Mouse (Mus musculus) c-Kit-positive CD71-positive TER-119-negative erythroid progenitor cells, embryonic 14.5 days (primary cell): ENCODE measurements around the gene Gm20604.

Experiments used
- DNase-seq: peaks from one replicate; pipeline ENCODE4 v3.0.0-alpha.2; 2013; ENCODE audit warnings: low read depth

The Gm20604 gene

GRCm38 (mm10) chr12:102705906-102706640 is 52.4 kb downstream of the Gm20604 start:
- DNase-seq: no peak

GRCm38 (mm10) chr12:102705216-102705871 is 53.1 kb downstream of the Gm20604 start:
- DNase-seq: no peak

GRCm38 (mm10) chr12:102704457-102705198 is 53.8 kb downstream of the Gm20604 start, which contains the start of gene Itpk1:
TSS of gene Itpk1 (minus strand) at chr12:102704930.
- DNase-seq: no peak

DNA sequence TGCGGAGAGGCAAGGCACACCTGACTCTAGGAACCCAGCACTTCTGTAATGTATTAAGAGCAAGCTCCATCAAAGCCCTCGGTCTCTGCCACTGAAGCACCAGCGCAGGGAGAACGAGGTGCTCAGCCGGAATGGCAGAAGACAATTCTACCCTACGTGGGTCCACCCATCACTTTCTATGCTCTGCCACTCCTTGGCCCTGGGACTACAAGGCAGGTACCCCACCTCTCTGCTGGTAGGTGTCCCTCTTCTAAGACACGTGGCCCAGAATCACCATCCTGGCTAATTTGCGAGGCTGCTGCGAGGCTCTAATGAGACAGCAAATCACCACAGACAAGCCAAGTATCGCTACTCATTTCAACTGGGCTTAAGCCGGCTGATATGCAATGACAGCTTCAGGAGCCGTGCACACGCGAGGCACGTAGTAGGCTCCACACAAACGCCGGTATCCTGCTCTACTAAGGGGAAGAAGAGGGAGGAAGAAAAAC is 54.5 kb downstream of the Gm20604 start:
- no peak for DNase-seq

- no peak for DNase-seq
Observed at GRCm38 (mm10) chr12:102703441-102703840, 55.0 kb downstream of the Gm20604 start.

- no peak for DNase-seq
Observed at GRCm38 (mm10) chr12:102703111-102703412, 55.4 kb downstream of the Gm20604 start.

- DNase-seq: peak; percentile 79
Observed at GRCm38 (mm10) chr12:102702356-102703110, 55.9 kb downstream of the Gm20604 start.

DNA sequence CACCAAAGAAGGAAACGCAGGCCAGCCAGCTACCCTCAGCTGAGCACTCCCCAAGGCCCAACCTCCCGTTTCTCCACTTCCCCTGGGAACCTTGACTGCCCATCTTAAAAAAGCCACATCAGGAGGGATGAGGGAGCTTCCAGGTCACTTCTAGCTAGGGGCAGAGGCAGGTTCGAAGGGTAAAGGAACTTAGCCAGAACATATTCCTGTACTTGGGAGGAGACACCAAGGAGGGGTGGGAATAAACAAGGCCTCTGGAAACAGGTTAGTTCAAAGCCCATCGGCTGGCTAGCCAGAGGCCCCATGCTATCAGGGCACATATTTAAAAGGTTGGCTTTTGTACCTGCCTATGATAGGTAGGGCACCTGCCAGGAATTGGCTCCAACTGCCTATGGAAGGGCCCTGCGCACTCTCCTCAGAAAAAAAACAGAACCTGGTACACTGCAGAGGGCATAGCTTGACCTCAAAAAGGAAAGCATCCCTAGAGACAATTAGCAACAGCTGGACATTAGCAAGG is 56.7 kb downstream of the Gm20604 start:
- no peak for DNase-seq

DNA sequence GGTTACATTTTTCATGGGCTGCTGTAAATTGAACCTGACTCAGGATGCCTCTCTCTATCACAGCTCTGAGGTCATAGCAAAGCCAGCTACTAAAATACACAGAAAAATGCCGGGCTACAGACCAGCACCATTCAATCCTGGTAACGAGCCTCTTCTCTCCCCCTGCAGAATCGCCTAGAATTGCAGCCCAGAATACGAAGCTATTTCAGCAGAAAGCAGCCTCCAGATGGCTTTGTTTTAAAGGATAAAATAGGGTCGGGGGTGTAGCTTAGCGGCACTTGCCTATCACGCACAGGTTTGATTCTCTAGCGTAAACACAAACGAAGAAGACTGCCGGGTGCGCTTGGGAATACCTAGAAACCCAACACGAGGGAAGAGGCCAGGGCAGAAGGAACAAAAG is 58.0 kb downstream of the Gm20604 start:
- DNase-seq: no peak

DNA sequence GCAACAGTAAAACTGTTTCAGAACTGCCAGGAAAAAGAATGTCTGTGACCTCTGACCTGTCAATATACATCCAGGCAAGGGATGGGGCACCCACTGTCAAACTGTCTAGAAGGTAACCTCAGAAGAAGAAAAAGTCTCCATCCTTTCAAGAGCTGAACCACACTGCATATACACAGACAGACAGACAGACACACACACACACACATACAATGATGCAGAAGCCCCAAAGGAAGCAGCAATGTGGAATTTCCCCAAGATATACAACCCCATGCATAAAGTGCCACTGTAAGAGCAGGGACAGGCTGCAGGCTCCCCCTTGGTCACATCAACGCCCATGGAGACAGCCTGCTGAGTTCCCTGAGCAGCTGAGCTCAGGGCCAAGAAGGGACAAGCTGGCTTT is 59.3 kb downstream of the Gm20604 start:
- DNase-seq: no peak

DNA sequence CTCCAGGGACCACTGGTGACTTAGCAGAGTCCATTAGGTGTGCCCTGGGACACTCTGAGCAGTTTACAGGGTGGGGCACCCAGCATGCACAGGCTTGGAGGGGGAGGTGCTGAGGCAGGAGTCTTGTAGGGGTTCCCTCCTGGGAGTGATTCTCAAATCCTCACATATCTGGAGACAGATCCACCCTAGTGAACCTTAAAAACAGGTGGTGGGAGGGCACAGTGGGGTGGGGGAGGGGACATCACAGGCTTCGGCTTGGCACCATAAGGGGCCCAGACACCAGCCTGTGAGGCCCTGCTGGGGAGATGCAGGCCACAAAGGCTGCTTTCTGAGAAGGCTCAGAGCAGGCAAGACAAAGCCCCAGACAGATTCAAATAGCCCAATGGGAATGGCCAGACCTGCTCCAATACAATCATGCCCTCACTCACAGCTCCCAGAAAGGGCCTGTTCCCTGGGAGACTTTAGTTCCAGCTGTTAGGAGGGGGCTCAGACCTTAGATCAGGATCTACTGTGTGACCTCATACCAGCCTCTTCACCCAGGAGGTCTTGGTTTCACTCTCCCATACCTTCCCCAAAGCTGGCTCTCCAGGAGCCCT is 60.3 kb downstream of the Gm20604 start:
- no peak for DNase-seq

DNA sequence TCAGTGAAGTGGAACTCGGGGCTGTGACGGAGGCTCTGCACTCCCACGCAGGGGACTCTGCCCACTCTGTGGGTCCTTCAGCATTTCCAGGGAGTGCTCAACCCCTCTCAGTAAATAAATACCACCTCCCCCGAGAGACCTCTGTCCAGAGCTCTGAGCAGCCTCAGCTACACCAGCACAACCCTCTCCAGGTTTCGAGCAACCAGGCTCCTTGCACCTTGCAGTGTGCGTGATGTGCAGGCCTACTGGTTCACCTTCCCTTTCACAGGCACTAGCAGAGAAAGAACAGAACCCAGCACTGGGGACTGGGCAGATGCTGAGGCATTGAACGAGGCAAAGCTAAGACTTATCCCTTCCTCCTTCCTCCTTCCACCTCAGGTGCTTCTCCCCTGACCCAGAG is 61.1 kb downstream of the Gm20604 start:
- DNase-seq: no peak

- DNase-seq: no peak
Observed at GRCm38 (mm10) chr12:102696635-102697354, 61.7 kb downstream of the Gm20604 start.

- no peak for DNase-seq
Observed at GRCm38 (mm10) chr12:102695369-102696239, 62.9 kb downstream of the Gm20604 start.

DNA sequence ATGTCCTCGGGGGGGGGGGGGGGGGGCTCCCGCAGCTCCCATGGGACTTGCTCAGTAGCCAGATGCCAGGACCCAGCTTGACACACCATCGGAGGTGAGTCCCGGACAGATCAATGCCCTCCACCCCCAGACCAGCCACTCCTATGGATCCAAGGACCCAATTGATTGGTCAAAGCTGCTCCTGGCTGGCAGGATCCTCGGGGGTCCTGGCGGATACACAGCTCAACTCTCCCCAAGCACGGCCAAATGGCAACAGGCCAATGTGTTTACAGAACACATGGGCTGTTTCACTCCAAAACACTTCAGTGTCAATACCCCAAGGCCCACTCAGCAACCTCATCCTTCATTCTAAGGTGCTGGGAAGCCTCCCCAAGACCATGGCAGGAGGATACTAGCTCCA is 66.7 kb downstream of the Gm20604 start:
- no peak for DNase-seq
